Mouse (Mus musculus) testis, postnatal 10 days (tissue): ENCODE measurements around the gene Fgf12.
A peak's percentile ranks its signal among the peaks of the same experiment; 100 is the strongest.

Experiments used
- DNase-seq: peaks from one replicate; pipeline ENCODE4 v3.0.0; 2021; ENCODE audit warnings: low spot score

Gene Fgf12

DNA sequence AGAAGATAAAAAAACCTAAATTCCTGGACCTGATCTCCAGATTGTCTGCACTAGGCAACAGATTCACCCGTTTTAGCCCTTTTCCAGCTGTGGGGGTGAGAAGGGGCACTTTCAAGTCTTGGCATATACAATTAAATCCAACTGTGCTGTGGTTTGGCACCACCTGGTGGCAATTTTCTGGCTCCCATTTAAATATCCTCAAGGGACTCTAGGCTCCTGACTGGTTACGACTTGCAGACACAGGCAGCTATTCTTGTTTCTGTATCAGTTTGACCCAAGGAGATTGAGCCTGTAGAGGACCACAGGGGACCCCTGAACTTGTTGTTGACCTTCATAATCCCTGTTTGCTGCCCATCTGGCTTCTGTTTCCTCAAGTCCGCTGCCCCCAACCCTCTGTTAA is 141.9 kb downstream of the Fgf12 start:
- DNase-seq = peak; percentile 42

DNA sequence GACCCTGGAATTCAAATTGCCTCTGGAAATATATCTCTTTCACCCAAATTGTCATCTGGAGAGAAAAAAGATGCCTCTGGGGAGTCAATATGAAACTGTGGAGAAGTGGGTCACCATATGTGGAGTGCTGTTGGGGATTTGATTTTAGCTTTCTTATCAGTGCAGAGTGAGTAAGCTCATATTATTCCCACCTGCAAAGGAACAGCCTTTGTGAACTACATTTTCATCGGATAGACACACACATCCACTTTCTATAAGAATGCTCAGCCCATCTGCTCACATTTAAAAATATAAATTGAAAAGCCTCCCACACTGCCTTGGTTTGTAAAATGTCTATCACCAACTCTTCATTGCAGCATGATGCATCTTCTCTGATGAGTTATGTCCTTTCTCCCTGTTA is 149.7 kb downstream of the Fgf12 start:
- DNase-seq = no peak

DNA sequence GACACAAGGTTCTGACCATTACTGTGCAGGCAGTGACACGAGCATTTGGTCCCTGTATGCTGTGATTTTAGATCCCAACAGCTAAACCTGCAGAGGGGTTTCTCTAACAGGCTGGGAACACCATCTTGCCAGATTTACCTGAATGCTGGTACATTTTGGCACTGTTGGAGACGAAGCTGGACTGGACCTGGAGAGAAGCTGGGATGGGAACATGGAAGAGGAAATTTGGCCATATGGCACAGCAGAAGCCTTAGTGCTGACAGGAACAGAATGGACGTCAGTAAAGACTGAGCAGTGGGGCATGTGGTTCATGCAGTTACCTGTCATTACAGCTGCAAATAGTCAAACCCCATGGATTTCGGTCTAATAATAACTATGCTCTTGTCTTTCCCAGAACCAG is 151.1 kb downstream of the Fgf12 start:
- DNase-seq = no peak

DNA sequence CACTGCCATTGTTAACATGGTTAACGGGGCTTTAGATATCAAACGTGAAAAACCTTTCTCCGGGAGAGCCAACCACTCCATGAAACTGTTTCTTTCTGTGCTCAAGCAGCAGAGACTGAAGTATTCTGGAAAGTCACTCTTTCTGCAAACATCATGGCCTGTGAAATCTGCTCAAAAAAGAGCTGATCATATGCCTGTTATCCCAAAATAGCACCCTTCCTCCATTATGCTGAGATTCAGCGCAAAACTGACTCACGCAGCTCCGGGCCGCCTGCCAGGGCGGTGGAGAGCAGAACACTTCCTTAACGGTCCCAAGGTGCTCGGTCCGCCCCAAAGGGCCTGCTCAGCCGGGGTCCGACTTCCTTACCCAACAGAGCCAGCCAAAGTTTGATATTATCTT is 156.8 kb downstream of the Fgf12 start:
- DNase-seq = no peak

DNA sequence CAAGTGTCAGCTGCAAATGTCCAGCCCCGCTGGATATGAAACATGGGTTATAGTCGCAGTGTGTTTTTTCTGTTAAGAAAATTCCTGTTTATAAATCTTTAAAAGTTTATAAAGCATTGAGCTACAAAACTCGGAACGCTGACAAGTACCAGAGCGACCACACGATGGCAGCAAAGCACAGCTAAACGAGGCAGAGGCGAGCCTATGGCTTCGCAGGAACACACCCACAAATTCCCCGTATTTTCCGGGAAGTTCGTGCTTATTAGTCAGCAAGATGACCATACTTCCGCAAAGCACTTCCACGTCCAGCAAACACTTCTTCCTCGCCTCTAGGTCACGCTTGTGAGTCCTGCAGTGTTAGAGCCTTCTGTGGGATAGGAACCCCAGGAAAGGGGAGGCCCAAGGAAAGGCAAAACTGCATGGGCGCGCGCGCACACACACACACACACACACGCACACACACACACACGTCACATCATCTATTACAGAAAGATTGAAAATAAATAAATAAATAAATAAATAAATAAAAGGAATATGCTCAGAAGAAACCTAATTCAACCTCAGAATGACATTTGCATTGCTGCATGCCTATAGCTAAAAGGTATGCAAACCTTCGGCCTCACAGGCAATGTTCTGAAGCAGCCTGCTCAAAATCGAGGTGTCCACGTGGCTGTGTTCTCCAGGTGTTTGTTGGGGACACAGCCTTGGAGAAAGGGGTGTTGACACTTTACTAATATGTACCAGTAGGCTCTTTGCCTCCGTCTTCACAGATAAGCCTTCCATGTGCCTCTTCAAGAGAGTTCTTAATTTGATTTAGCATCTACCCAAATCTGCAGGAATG is 159.6 kb downstream of the Fgf12 start:
- DNase-seq = peak; percentile 85

DNA sequence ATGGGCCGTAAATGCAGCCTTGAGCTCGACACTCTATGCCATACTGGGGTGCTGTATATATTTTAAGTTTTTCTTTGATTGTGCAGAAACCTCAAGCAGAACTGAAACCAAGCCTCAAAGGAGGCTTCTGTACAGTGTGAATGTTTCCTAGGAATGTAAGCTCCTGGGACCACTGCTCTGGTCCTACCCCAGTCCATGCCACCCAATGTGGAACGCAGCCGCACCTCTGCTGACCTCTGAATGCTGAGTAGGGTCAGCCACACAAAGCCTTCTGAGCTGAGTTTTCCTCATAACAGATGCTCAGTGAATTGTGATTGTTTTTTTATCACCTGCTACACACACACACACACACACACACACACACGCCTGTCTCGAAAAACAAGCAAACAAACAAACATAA is 160.4 kb downstream of the Fgf12 start:
- DNase-seq = no peak

DNA sequence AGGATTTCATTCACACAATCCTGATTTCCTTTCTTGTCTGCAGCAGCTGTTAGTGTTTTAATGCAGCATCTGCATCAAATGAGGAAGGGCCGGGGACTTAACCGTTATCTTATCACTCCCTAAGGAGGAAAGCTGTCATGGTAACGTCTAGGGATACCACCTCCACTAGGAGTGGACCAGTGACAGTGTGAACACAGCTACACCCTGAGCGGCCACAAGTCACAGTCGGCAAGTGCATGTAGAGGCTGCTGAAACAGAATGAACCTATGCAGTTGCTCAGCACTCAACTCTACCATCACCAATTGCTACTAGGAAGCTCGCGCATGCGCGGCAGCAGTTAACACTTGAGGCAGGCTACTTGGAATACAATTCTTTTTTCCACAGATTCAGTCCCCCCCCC is 161.3 kb downstream of the Fgf12 start:
- no peak for DNase-seq

DNA sequence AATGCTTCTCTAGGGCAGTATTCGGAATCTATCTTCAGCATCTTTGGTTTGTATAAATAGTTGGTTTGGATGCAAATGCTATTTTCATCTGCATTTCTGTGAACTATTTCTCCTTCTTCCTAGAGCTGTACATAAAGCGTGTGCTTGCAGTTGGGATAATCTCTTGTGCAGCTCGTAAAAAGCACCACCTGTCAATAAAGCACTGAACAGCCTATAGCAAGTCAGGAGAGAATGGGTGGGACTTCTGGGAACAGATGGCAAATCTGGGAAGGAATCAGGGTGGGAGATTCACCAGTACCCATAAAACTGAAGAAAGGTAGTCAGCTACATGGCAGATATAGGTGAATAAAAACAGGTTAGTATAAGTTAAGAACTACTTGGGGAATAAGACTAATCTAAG is 180.7 kb downstream of the Fgf12 start:
- no peak for DNase-seq

DNA sequence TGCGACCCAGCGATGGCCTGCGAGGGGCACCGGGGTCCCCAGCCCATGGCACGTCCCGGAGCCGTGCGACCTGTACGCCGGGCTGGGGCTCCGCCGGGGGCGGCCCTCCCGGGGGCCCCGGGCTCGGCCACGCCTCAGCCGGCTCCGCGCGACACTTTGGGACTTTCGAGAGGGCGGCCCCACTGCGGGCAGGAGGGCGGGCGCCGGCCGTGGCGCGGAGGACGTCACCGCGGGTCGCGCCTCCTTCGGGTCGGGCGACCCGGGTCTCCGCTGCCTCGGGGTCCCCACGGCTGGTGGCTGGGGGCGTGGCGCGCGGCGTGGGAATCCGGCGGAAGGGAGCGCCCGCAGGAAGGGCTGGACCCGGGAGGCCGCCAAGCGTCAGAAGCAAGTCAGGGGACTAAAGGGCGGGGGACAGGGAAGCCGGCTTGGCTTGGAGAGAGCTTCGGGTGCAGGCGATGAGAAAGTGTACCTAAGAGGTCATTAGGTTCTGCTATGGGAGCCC is 188.1 kb downstream of the Fgf12 start:
- DNase-seq = peak; percentile 45

DNA sequence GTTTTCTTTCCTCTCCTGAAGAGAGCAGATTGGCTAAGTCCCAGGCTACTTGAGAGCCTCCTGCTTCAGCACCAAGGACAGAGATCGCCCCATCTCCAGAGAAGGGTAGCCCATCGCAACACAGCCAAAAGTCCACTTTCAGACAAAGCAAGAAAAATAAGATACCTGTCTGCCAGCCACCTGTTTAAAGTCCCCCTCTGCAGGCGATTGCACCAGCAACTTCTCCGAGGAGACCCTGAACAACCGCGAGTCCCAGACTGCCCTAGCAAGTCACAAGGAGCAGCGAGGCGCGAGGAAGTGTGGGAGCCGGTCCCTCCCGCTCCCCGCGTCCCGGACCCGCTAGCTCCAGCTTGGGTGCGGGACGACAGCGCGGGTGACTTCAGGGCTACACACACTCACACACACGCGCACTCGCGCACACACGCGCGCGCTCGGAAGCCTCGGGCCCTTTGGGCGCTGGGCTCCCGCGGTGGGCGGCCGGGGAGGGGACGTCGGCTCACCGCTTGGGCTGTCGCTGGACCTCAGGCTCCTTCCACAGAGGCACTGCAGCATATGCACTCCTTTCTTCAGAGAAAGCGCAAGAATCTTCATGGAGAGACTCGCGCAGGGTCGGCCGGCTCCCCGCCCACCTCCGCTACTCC is 188.7 kb downstream of the Fgf12 start:
- DNase-seq = peak; percentile 72

DNA sequence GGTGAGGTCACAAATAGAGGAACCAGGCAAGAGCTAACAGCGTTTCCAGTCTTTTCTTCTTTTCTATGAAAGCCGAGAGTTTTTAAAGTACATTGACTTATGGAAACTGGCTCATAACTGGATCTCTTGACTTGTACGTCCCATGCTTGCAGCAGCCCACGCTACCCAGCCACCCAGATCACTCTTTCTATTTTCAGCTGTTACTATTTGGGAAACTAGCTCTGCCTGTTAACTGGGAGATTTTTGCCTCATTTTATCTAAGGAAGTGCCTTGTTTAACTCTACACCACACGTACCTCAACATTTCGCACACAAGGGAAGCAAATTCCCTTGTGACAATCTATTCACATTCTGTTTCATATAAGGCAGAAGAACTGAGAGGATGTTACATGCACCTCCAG is 190.0 kb downstream of the Fgf12 start:
- DNase-seq = no peak

DNA sequence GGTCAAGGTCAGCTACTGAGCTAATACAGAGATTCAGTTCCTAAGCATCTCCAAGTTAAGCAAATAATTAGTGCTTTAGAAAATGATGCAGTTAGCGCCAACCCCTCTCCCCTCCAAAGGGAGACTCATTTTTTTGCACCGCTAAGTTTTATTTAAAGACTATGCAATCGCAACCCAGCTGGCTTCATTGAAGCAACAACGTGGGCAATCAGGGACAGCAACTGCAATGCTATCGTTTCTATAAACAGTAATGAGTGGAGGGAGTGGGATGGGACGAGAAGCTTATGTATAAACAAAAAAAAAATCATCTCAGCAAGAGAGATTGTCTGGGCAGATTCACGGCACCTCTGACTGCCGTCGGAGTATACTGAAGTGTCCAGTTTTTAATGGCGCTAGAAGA is 197.6 kb downstream of the Fgf12 start:
- no peak for DNase-seq

DNA sequence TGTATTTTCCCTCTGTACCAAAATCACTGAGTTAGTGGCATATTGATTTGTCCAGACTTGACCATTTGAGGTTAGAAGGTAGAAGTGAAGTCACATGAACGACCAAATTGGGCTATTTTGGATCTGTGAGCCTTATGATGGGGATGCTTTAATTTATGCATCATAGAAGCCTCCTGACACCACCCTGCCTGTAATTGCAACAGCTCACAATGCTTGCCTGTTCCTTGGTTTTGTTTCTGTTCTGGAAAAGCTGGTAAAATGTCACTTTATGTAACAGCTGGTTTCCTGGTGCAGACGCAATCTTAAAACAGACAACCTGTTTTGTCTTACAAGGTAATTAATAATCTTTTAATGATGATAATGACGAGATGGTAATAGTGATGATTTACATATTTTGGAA is 213.4 kb downstream of the Fgf12 start:
- DNase-seq = no peak

DNA sequence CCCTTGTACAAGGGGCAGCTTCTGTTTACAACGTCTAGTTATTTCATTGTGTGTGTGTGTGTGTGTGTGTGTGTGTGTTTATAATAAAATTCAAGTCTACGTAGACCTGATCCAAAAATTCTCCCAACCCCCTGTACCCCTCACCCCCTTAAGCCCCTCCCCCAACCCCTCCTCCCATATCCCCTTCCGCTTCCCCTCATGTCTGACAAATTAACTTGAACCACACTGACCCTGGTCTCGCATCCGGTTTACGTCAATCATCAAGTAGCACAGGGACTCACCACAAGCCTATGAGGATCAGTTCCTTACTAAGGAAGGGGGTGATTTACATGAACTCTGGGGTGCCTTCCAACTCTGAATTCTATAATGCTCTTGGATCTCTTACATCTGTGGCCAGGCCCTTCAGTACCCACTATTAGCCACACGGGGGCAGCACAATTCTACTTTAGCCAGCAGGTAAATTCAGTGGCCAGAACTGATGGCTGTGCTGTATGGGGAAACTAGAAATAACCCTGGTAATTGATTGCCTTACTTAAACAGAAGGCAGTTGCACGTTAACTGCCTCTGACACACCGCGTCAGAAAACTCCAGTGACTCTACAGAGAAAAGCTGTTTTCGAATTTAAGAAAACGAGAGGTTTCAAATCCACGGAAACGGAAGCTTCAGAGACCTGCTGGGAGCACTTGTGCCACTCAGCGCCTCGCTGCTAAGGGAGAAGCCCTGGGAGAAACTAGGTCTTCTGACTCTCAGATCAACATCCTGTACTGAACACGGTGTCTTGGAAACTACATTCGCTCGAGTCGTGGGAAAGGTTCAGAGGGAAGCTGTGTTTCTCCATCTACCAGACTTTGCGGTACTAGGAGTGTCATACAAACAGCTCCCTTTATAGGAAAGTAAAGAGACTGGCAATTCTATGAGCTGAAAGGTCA is 235.0 kb downstream of the Fgf12 start:
- peak; percentile 73 for DNase-seq

DNA sequence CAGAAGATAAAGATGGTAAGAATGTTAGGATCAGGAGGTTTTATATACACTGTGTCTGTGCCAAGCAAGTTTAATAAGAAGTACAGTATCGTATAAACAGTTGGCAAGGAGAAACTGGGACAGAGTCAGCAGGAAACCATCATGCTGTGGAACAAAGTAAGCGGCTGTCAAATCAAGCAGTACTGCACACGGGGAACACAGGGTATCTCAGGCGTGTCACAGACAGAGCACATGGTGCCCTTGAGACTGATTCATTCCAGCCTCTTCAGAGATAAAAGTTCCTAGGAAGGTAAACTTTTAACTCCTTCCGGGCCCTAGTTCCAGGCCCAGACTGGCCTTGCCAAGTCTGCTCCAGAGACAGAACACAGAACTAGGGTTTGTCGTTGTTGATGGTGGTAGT is 240.4 kb downstream of the Fgf12 start:
- DNase-seq = no peak

DNA sequence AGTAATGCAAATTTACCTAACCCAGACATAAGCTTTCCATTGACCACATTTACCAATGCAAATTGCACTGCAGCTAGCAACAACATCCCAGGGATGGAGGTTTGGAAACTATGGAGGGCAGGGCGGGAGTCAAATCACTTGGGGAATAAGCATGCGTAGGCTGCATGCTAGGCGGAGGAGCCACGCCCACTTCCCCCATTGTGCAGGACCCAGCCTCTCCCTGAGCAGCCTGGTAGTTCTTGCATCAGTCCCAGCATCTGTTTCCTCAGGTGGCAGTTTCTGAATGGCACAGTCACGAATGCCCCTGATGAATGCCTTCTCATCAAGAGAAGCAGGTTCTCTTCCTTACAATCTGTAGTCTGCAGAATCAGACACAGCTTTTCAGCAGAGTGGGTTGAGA is 241.5 kb downstream of the Fgf12 start:
- no peak for DNase-seq

DNA sequence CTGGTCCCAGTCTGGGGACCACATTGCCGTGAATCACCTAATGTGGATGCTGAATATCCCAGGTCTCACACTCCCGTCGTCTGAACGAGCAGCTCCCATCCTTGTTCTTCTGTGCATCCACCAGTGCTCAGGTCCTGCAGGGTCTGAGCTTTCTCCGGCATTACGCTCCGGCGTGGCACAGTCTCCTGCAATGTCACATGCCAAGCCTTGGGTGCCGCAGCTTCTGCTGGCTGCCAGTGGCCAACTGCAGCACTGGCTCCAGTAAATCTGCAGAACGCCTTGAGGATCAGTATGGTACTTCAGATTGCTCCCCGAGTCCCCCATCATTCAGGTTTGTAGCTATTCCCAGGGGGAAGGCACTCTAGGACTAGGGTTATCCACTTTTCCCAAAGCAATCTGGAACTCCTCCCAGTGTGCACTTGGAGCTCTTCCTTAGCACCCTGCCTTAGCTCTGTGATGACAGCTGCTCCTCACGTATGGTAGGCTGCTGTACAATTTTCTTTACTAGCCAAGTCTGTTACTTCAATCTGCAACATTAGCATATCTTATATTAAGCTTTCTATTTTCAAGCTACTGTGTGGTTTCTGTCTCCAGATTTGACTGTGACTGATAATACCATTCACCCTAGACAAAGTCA is 254.8 kb downstream of the Fgf12 start:
- no peak for DNase-seq

DNA sequence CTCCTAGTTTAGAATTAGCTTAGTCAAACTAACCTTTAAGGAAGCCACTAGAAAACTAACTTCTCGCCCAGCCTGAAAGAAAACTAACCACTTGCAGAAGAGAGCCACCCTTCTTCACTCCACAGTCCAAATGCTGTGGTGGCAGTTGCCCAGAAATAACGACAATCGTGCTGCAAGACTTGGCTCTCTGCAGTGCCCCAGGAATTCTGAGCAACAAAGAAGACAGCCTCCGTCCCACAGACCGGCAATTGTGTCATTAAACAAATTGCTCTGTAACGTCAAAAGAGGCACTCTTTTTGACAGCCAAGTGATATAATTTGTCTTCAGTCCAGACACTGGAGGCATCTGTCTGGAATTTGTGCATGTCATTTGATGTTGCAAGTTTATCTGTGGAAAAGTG is 261.2 kb downstream of the Fgf12 start:
- no peak for DNase-seq

DNA sequence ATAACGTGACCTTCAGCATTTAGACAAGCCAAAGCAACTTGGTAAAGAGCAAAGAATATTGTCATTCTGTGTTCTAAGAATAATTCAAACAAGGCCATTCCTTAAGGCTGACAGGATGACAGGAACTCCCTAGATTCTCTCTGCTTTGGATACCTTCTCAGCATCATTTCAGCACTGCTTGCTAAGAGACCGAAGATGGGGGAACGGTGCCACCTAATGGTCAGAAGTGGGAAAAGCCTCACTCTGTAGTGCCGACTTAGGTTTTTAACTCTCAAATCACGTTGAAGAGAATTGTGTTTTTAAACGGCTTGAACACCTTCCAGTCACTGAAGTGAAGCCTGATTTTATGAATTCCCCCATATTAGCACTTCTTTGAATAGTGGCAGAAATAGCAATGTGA is 262.4 kb downstream of the Fgf12 start:
- peak; percentile 80 for DNase-seq

DNA sequence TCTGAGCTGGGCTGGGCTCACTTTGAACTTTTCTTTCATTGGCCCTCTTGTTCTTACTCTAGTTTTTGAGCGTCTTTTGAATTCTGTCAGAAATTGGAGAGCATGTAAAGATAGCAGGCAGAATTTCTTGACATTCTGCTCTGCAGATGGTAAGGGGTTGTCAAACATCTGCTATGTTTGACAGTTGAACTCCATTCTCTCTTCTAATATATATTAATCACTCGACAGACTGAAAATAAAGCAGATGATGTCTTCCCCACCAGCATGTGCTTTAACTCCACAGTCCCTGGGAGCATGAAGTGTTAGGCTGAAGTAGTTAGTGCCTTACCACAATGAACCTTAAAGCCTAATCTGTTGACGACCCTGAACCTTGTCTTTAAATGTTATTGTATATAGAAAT is 267.9 kb downstream of the Fgf12 start:
- no peak for DNase-seq

DNA sequence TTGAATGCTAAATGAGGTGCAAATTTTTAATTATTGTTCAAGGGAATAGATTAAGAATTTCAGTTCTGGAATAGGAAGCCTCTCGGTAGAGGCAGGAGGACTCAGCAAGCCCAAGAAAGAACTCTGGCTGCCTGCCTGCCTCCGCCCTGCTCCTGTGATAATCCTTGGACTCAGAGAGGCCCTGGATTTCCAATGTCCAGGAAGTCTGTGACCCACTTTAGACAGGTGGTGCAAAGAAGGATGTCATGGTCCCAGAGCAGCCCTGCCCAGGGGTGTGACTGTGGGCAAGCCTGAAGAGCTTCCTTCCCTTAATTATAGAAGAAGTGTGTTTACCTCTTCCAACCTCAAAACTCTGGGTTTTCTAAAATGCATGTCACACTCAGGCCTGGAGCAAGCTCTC is 273.8 kb downstream of the Fgf12 start:
- no peak for DNase-seq

DNA sequence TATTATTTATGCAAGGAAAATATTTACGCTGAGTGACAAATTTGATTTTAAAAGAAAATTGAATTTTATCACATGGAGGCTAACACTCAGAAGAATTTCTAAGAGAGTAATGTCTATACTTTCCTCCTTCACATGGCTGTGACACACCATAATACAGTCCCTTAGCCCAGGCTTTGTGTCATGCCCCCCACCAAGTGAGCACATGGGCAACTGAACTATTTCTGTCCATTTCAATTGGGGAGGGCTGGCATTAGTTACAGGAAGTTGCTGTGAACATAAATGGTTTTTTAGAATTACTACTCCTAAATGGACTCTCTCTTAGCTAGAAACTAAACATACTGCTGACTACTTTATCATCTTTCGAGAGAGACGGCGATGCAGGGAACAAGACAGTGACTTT is 276.2 kb downstream of the Fgf12 start:
- DNase-seq = no peak
